ENCODE assay signal across 13 mouse cellular contexts in genomic region chr4:130630232-130630847, GRCm38 (mm10). TPM values are rescaled to one million over a fixed set of nuclear protein-coding genes. Genes with fewer than 3 reads are reported as not detected.
A peak's percentile ranks its signal among the peaks of the same experiment; 100 is the strongest.
DNase-seq lines count a peak whose midpoint lies in the region; ATAC-seq and TF ChIP-seq lines count a peak whose summit lies in the region.
"Had no signal": no experiment of that assay in that cellular context is flagged by ENCODE, and none has a peak within 500 bp of the region (broad histone marks: within the 10 kb centered on the region; RNA-seq: fewer than 3 reads in every experiment).

No protein-coding gene starts in this region.

- peak; percentile 98 for DNase-seq in liver, adult 2 months (ENCODE audit: extremely low read depth, low read depth, low spot score)
- peak; percentile 49 for DNase-seq in Muller cell, postnatal 12 days (ENCODE audit: inconsistent ontology term)
- peak; percentile 36 to 54 for DNase-seq in adrenal gland, postnatal 36 days
- no peak for DNase-seq in stomach, postnatal 0 days (ENCODE audit: low spot score)
- no peak for DNase-seq in layer of hippocampus, postnatal 10 days (ENCODE audit: low spot score in 2 of 2)
- no peak for DNase-seq in gastrocnemius, adult 8-10 months (ENCODE audit: low spot score in 2 of 2)
- DNase-seq: lung, adult 18-20 months had no signal

- no peaks in the 10 kb centered on the region; the same call in 1 of the 2 replicates for H3K4me1 ChIP-seq in liver, adult 2 months (ENCODE audit: control insufficient read depth, insufficient read depth, low read length)
- H3K4me1 ChIP-seq in liver, embryonic 12.5 days: no peaks in the 10 kb centered on the region
- H3K4me1 ChIP-seq in stomach, postnatal 0 days (replicated peaks; ENCODE audit: control insufficient read depth, insufficient read depth): no peaks in the 10 kb centered on the region
- H3K4me1 ChIP-seq: limb, embryonic 10.5 days had no signal

- no peak overlapping the region for H3K4me3 ChIP-seq in liver, adult 2 months (ENCODE audit: insufficient read depth, low read depth, low read length)
- no peak overlapping the region for H3K4me3 ChIP-seq in liver, embryonic 12.5 days
- no peak overlapping the region for H3K4me3 ChIP-seq in stomach, postnatal 0 days (ENCODE audit: low read depth, low read length)

- peak; percentile 32 for TF ChIP-seq EP300 in stomach, postnatal 0 days (optimal IDR thresholded peaks at IDR 0.05)

- no peaks in the 10 kb centered on the region for H3K27me3 ChIP-seq in liver, adult 2 months (ENCODE audit: control insufficient read depth, insufficient read depth, low read length)
- H3K27me3 ChIP-seq in liver, embryonic 12.5 days (replicated peaks): no peaks in the 10 kb centered on the region
- H3K27me3 ChIP-seq in stomach, postnatal 0 days (ENCODE audit: control insufficient read depth, insufficient read depth, low read length): no peaks in the 10 kb centered on the region
- H3K27me3 ChIP-seq: heart, embryonic 15.5 days had no signal

- no peak for TF ChIP-seq CTCF in liver, adult 2 months (IDR thresholded peaks at IDR 0.05; ENCODE audit: low read depth, low read length)
- no peak for TF ChIP-seq CTCF in stomach, postnatal 0 days (IDR thresholded peaks at IDR 0.05; ENCODE audit: low read depth)

- no peaks in the 10 kb centered on the region for H3K36me3 ChIP-seq in liver, adult 2 months (ENCODE audit: control insufficient read depth, insufficient read depth, low read length)
- no peaks in the 10 kb centered on the region for H3K36me3 ChIP-seq in liver, embryonic 12.5 days
- H3K36me3 ChIP-seq in stomach, postnatal 0 days (ENCODE audit: control insufficient read depth, insufficient read depth, low read length): no peaks in the 10 kb centered on the region
- H3K36me3 ChIP-seq: heart, embryonic 15.5 days; limb, embryonic 10.5 days had no signal

- TF ChIP-seq POLR2A in liver, adult 2 months (IDR thresholded peaks at IDR 0.05; ENCODE audit: extremely low read depth, insufficient read depth, low read length): no peak

- no peak overlapping the region for H3K4me2 ChIP-seq in liver, embryonic 12.5 days
- H3K4me2 ChIP-seq in stomach, postnatal 0 days (replicated peaks; ENCODE audit: low read depth): no peak overlapping the region

- no peaks in the 10 kb centered on the region for H3K9me3 ChIP-seq in liver, embryonic 12.5 days (replicated peaks)
- no peaks in the 10 kb centered on the region for H3K9me3 ChIP-seq in stomach, postnatal 0 days (ENCODE audit: control insufficient read depth, low read length)
- H3K9me3 ChIP-seq: heart, embryonic 15.5 days; limb, embryonic 10.5 days had no signal

- no peaks in the 10 kb centered on the region for H3K79me2 ChIP-seq in liver, adult 2 months (ENCODE audit: control insufficient read depth, insufficient read depth, low read length)

- no peak for ATAC-seq in liver, embryonic 12.5 days
- peak; percentile 35; the same call in 1 of the 2 replicates for ATAC-seq in stomach, postnatal 0 days (ENCODE audit: low FRiP score, low TSS enrichment)

- H3K9ac ChIP-seq in liver, adult 2 months (ENCODE audit: low read depth, low read length): no peak overlapping the region
- H3K9ac ChIP-seq in liver, embryonic 12.5 days: no peak overlapping the region
- no peak overlapping the region for H3K9ac ChIP-seq in stomach, postnatal 0 days (ENCODE audit: low read length)
- H3K9ac ChIP-seq: heart, embryonic 15.5 days; hindbrain, embryonic 14.5 days had no signal

- WGBS in liver, adult 2 months: 30% methylated on average over 3 of the region's 3 CpGs
- WGBS in liver, embryonic 12.5 days (ENCODE audit: insufficient replicate concordance): 61% methylated on average over 3 of the region's 3 CpGs
- WGBS in stomach, postnatal 0 days: 62% methylated on average over 3 of the region's 3 CpGs

- H3K27ac ChIP-seq in liver, adult 2 months (replicated peaks; ENCODE audit: insufficient read depth, low read depth, low read length): peak overlapping the region; percentile 38; the same call in 1 of the 2 replicates
- no peak overlapping the region for H3K27ac ChIP-seq in liver, embryonic 12.5 days
- no peak overlapping the region for H3K27ac ChIP-seq in stomach, postnatal 0 days (replicated peaks)
- H3K27ac ChIP-seq: limb, embryonic 10.5 days; macrophage had no signal

RNA-seq across cellular contexts. Expression of gene Pum1, which starts 32.8 kb away (rescaled TPM):
- total RNA-seq in liver, adult 2 months (2014; rRNA removed): 25.4 and 33.1 TPM in 2 replicates
- polyA plus RNA-seq in liver, adult 2 months (2012; rRNA removed): 26.3 and 30.3 TPM in 2 replicates
- polyA plus RNA-seq in liver, embryonic 12.5 days (2016; fragmentation: Nextera tagmentation; extraction: Ambion mirVana): 43.2 and 43.7 TPM in 2 replicates
- 10 to 100 TPM; 77.2 to 80.1 TPM for total RNA-seq in adrenal gland, postnatal 36 days (2021)
- polyA plus RNA-seq in stomach, postnatal 0 days (2015; fragmentation: Nextera tagmentation; extraction: Ambion mirVana): 27.0 and 27.4 TPM in 2 replicates
- 100 to 1,000 TPM in 1 of 2 experiments, 10 to 100 TPM in 1; 95.9 to 117 TPM for total RNA-seq in layer of hippocampus, postnatal 10 days (2021)
- total RNA-seq in gastrocnemius, adult 8-10 months (2022): 10 to 100 TPM; 35.2 to 43.9 (median 38.9) TPM

RNA-seq across cellular contexts. Expression of gene Nkain1, which starts 56.4 kb away (rescaled TPM):
- 0.28 TPM in 1 of 2 replicates, not detected in the other for total RNA-seq in liver, adult 2 months (2014; rRNA removed)
- 0.22 and 0.51 TPM in 2 replicates for polyA plus RNA-seq in liver, adult 2 months (2012; rRNA removed)
- polyA plus RNA-seq in liver, embryonic 12.5 days (2016; fragmentation: Nextera tagmentation; extraction: Ambion mirVana): 0.12 and 0.42 TPM in 2 replicates
- total RNA-seq in adrenal gland, postnatal 36 days (2021): 1 to 10 TPM; 7.0 to 9.9 TPM
- polyA plus RNA-seq in stomach, postnatal 0 days (2015; fragmentation: Nextera tagmentation; extraction: Ambion mirVana): 0.18 and 0.24 TPM in 2 replicates
- total RNA-seq in layer of hippocampus, postnatal 10 days (2021): 10 to 100 TPM; 64.8 to 68.8 TPM
- total RNA-seq in gastrocnemius, adult 8-10 months (2022): 10 to 100 TPM; 14.8 to 37.2 (median 25.9) TPM
- total RNA-seq: neutrophil, adult 5-6 weeks had no signal

Comparison
In these comparisons a context has a peak if more than half of its experiments do, and no peak if none do; other contexts are left out.
1. DNase-seq: peak in liver, adult 2 months (single experiment), Muller cell, postnatal 12 days (single experiment) and adrenal gland, postnatal 36 days (2 of 2); none in stomach, postnatal 0 days (single experiment), layer of hippocampus, postnatal 10 days (0 of 2) and gastrocnemius, adult 8-10 months (0 of 2).